Mouse (Mus musculus): ENCODE measurements at regions not wholly inside any gene's neighbourhood (a gene's known extent, or its start where the extent isn't known, plus 50 kb on each side); places are given as distances from the start of the nearest gene placed in this dataset.

GRCm38 (mm10) chr3:80631391-80631790 is 171.2 kb downstream of the Gria2 start:
- no peak for DNase-seq (ENCODE audit: low spot score in 2 of 2)

- DNase-seq (ENCODE audit: low spot score in 2 of 2), result no peak
These were observed 192.2 kb downstream of the Gria2 start for GRCm38 (mm10) chr3:80610414-80610813.

- DNase-seq (ENCODE audit: low spot score in 2 of 2), result peak in 1 of 2 experiments; percentile 18
These were observed 194.2 kb downstream of the Gria2 start for GRCm38 (mm10) chr3:80608467-80608866.

GRCm38 (mm10) chr3:80607809-80608208 is 194.8 kb downstream of the Gria2 start:
- peak in 1 of 2 experiments; percentile 39 for DNase-seq (ENCODE audit: low spot score in 2 of 2)

- DNase-seq (ENCODE audit: low spot score in 2 of 2), result no peak
These were observed 205.1 kb downstream of the Gria2 start for GRCm38 (mm10) chr3:80597549-80597948.

- DNase-seq (ENCODE audit: low spot score in 2 of 2), result no peak
These were observed 235.1 kb downstream of the Gria2 start for GRCm38 (mm10) chr3:80567514-80567913.

- no peak for DNase-seq (ENCODE audit: low spot score in 2 of 2)
These were observed 236.4 kb downstream of the Gria2 start for GRCm38 (mm10) chr3:80566236-80566635.

GRCm38 (mm10) chr3:80546151-80546695 is 256.4 kb downstream of the Gria2 start:
- DNase-seq (ENCODE audit: low spot score in 2 of 2), result no peak

- no peak for DNase-seq (ENCODE audit: low spot score in 2 of 2)
These were observed 258.9 kb downstream of the Gria2 start for GRCm38 (mm10) chr3:80543783-80544182.

- peak; percentile 83 to 86 for DNase-seq (ENCODE audit: low spot score in 2 of 2)
These were observed 261.3 kb downstream of the Gria2 start for GRCm38 (mm10) chr3:80541382-80541781.

- DNase-seq (ENCODE audit: low spot score in 2 of 2), result peak; percentile 34 to 35
These were observed 268.8 kb downstream of the Gria2 start for GRCm38 (mm10) chr3:80533706-80534349.

- no peak for DNase-seq (ENCODE audit: low spot score in 2 of 2)
These were observed 288.6 kb downstream of the Gria2 start for GRCm38 (mm10) chr3:80514026-80514425.

- DNase-seq (ENCODE audit: low spot score in 2 of 2), result no peak
These were observed 293.4 kb downstream of the Gria2 start for GRCm38 (mm10) chr3:80509185-80509584.

- no peak for DNase-seq (ENCODE audit: low spot score in 2 of 2)
These were observed 295.9 kb downstream of the Gria2 start for GRCm38 (mm10) chr3:80506701-80507100.

- no peak for DNase-seq (ENCODE audit: low spot score in 2 of 2)
These were observed 301.5 kb downstream of the Gria2 start for GRCm38 (mm10) chr3:80501117-80501516.

- no peak for DNase-seq (ENCODE audit: low spot score in 2 of 2)
These were observed 306.1 kb downstream of the Gria2 start for GRCm38 (mm10) chr3:80496556-80496955.

- no peak for DNase-seq (ENCODE audit: low spot score in 2 of 2)
These were observed 318.3 kb downstream of the Gria2 start for GRCm38 (mm10) chr3:80484168-80484833.

- no peak for DNase-seq (ENCODE audit: low spot score in 2 of 2)
These were observed 324.0 kb downstream of the Gria2 start for GRCm38 (mm10) chr3:80478676-80479075.

GRCm38 (mm10) chr3:80473686-80474085 is 328.9 kb downstream of the Gria2 start:
- DNase-seq (ENCODE audit: low spot score in 2 of 2), result no peak

Data from layer of hippocampus, adult 8-10 months (tissue).